Mouse (Mus musculus): ENCODE data around the gene Arsb.
"Not testable (repeated sequence)": the region's sequence is repeated elsewhere in the genome, so short reads cannot be mapped to it uniquely, and the experiment has no call there.

Arsb gene

DNA sequence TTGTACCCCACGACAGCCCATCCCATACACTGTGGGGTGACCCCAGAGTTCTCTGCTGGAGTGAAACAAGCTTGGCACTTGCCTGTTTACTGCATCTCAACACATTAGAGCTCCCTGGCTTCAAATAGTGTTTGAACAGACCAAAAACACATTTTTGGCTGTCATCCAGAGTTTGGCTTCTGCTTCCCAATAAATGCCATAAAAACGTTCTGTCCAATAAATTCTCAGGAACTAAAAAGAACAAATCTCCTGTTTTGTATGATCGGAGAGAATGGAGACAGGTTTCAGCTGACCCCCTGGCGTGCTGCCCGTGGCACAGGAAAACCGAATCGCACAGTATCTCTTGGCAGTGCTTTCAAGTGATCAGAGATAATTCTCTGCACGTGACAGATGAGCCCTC is 16.2 kb downstream of the Arsb start:
- no peak for DNase-seq (ENCODE audit: low spot score in 2 of 2)

DNA sequence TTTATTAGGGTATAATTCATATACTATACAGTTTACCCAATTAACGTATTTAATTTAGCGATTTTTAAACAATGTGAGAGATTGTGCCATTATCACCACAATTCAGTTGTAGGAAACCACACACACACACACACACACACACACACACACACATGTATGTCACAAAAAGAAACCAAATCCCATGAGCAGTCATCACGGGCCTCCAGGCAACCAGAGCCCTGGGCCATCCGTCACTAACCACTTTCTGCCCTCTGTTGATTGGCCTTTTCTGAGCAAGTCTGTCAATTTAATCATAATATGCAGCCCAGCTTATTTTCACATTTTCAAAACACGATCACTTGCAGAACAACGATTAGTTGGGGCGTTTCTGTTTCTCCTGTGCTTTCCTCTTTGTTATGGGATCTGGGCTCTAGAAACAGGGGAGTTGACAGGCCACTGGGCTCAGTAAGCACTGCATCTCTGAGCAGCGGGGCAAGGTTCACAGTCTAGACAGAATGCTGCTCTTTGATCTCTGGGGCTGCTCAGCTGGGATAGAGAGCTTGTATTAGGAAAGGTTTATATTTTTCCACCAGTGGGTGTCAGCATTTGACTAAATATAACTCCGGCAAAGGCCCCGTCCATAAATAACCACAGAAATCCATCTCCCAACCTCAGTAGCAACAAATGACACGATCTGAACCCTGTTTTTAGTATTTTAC is 21.7 kb downstream of the Arsb start:
- no peak for DNase-seq (ENCODE audit: low spot score in 2 of 2)

DNA sequence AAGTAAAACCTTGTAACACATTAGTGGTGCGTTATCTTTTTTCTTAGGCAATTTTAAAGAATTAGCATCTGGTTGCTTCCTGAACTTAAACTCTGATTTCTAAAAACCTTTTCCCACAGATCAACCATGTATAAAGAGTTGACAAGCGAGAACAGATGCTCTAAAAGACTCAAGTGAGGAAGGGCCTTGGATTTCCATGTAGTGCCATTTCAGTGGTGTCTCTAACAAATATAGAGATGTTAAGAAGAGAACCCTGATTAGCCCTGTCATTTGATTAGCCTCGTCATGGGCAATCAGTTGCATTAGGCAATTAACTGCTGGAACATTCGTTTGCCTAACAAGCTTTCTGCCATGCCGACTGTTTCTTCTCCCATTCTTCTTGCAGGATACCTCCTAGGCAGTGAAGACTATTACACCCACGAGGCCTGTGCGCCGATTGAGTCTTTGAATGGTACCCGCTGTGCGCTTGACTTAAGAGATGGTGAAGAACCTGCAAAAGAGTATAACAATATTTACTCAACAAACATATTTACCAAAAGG is 22.3 kb downstream of the Arsb start:
- no peak for DNase-seq (ENCODE audit: low spot score in 2 of 2)

DNA sequence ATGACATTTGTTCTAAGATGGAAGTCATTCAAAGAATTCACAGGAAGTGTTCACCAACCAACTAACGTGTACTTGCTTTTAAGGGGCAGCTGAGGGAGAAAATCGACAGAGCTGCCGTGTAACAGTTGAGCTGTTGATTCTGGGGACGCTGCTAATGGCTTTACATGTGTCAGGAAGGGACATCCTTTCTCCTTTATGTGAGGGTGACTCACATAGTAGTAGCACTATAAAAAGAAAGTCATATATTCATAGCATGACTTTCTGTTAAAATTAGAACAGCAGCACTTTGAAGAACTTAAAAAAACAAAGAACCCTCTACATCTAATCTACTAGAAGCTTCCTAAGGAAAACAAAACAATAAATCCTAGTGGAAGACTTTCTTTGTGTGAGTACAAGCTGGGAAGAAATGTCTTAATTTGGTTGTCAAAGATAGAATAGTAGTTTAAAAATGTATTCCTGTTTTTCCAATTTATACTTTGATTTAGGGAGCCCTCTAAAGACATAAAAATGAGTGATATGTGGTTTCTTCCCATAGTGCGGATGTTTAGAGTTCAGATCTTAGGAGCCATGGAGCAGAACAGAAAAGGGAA is 25.7 kb downstream of the Arsb start:
- no peak for DNase-seq (ENCODE audit: low spot score in 2 of 2)

DNA sequence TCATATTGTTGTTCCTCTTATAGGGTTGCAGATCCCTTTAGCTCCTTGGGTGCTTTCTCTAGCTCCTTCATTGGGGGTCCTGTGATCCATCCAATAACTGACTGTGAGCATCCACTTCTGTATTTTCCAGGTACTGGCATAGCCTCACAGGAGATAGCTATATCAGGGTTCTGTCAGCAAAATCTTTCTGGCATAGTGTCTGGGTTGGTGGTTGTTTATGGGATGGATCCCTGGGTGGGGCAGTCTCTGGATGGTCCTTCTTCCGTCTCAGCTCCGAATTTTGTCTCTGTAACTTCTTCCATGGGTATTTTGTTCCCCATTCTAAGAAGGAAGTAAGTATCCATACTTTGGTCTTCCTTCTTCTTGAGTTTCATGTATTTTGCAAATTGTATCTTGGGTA is 38.9 kb downstream of the Arsb start:
- DNase-seq (ENCODE audit: low spot score in 2 of 2), result not testable (repeated sequence)

DNA sequence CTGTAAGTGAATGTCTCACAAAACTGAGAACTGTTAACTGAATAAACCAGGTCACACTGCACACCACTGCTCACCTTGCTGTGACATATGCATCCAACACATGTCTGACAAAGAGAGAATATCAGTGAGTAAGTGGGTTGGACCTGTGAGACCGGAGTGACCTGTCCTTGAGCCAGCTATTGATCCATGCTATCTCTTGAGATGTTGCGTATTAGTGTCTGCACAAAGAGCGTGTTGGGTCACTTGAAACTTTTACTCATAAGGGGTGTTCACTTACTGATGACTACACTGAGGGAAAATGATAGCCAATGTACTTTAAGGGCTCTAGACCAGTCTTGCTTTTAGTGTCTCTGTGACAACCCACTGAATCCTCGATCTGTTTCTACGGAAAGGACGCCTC is 42.7 kb downstream of the Arsb start:
- DNase-seq (ENCODE audit: low spot score in 2 of 2), result no peak

DNA sequence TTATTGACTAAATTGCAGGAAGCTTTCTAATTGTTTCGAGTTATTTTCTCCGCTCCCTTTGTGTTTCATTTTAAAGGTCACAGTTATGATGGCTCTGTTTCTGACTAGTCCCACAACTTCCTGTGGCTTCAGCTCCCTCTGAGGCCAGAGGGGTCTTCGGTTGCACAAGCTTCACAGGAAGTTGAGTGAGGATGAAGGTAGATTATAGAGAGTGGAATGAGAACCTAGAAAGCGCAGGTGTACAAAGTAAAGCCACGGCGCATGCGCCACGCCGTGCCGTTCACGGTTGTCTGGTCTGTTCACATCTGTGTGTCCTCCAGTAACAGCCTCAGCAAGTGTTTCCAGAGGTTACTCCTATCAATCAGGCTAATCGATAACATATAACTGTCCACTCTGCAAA is 43.2 kb downstream of the Arsb start:
- DNase-seq (ENCODE audit: low spot score in 2 of 2), result no peak

DNA sequence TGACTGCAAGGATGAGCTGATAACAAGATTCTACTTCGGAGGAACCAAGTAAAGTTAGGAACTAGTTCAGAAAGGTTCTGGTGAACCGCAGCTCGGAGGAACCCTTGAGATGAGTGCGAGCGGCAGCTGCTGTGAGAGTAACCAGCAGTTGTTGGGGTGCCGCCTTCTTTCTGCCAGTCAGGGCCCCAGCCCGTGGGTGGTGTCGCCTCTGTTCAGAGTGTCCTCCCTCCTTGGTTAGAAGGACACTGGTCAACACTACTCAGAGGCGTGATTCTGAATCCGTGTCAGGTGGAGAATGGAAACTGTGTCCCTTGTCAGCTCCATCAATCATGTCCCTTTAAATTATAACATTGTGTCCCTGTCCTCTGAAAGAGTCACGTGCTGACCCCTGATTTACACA is 43.7 kb downstream of the Arsb start:
- DNase-seq (ENCODE audit: low spot score in 2 of 2), result no peak

DNA sequence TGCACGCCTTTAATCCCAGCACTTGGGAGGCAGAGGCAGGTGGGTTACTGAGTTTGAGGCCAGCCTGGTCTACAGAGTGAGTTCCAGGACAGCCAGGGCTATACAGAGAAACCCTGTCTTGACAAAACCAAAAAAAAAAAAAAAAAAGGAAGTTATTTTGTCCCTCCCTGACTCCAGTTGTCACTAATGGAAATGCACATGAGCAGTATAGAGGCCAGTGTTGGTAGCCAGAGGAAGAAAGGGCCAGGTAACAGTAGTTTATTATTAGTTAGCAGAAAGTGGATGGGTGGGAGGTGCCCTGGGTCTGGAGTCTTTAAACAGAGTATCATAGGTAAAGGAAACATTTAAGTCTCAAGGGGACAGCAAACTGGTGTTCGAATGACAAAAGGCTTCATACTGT is 44.7 kb downstream of the Arsb start:
- no peak for DNase-seq (ENCODE audit: low spot score in 2 of 2)

DNA sequence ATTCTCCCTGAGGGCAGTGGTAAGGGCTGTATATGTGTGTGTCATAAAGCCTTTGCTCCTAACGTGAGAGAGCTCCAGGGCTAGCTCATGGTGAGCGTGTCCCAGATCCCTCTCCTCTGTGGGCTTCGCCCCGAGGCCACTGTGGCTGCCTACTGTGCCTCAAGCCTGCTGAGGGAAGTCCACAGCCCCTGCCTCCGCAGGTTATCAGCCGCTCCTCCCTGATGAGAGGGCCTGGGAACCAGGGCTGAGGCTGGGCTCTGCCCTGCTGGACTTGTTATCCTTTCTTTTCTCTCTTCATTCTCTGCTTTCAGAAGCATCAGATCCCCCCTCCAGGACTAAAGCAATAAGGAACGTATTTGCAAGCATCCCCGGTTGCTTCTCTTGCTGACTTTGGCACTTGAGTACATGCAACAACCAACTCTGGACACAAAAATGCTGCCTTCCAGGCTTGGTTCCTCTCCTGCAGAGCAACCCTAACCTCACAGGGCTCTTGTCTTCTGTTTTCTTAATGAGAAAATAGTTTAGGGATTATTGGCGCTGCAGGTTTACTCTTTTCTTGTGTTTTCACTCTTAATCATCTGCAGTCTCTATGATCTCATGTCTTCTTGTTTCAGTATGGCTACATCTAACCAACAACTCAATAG is 45.4 kb downstream of the Arsb start:
- no peak for DNase-seq (ENCODE audit: low spot score in 2 of 2)

DNA sequence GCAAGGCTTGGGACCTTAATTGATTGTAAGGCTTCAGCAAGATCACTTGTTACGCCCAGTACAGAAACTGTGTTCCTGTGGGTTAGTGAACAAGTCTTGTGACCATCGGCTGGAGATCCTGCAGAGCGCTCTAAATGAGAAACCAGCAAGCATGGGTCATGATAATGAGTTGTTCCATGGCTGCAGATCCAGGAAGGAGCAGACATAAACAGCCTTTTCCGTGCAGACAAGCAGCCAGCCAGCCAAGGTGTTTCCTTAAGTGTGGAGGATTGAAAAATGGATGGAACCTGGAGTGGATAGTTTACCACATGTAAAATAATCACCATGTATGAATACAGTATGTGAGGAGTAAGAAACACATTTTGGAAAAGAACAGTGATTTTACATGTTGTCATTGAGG is 48.7 kb downstream of the Arsb start:
- no peak for DNase-seq (ENCODE audit: low spot score in 2 of 2)

DNA sequence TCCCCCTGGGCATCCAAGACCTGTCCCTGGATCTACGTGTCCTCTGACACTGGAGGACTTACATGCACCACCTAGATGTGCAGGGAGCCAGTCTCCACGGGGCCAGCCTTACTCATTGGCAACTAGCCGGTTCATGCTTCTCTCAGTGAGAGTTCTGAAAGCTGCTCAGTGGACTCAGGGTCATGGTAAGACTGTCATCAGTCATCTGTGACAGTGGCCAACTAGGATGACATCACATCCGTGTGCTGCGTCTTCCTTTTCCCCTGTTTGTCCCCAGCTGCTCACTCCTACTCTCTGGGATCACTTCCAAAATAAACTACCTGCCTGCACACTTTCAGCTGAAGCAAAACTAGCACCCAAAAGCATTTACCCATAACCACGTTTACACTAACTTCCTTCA is 50.6 kb downstream of the Arsb start:
- DNase-seq (ENCODE audit: low spot score in 2 of 2), result no peak

DNA sequence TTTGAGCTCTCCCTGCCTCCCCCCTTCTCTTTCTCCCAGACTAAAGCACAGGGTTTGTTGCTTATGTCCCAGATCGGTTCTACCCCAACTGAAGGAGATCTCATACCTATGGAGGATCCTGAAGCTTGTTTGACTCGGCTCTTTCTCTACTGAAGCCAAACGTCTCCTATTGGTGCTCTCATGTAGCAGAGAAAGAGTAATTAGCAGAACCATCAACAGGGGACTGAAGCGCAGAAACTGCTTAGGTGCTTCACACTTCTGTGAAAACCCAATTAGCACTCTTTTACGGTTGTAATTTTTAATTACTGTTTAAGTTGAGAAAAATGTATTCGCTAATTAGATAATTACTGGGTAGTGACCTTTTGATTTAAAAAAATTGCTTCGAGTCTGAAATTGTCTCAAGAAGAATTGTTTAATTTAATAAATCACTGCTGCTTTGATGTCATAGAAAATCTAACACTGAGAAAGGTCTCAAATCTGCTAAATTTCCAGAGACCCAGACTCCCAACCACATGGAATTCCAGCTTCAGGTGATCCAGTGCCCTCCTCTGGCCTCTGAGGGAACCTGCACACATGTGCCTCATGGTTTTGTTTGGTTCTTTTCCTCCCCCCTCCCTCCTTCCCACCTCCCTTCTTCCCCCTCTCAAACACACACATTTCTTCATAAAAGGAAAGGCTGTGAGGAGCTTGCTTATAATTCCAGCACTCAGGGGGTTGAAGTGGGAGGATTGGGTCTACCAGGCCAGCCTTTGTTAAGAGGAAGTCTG is 54.5 kb downstream of the Arsb start:
- DNase-seq (ENCODE audit: low spot score in 2 of 2), result no peak

DNA sequence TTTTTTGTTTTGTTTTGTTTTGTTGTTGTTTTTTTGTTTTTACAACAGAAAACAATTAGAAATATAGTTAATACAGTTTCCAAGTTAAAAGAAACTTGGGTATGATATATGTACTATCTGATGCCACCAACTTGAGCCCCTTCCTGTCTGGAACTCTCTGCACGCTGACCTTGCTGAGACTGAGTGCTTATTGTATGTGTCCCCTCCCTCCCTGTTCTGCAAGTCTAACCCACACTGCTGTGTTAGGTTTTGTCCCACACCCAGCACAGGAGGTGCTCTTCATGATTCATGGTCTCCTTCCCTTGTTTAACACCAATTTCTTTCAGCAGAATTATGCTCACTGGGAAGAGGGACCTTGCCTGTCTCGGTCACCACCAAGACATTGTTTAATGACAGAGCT is 56.3 kb downstream of the Arsb start:
- no peak for DNase-seq (ENCODE audit: low spot score in 2 of 2)

DNA sequence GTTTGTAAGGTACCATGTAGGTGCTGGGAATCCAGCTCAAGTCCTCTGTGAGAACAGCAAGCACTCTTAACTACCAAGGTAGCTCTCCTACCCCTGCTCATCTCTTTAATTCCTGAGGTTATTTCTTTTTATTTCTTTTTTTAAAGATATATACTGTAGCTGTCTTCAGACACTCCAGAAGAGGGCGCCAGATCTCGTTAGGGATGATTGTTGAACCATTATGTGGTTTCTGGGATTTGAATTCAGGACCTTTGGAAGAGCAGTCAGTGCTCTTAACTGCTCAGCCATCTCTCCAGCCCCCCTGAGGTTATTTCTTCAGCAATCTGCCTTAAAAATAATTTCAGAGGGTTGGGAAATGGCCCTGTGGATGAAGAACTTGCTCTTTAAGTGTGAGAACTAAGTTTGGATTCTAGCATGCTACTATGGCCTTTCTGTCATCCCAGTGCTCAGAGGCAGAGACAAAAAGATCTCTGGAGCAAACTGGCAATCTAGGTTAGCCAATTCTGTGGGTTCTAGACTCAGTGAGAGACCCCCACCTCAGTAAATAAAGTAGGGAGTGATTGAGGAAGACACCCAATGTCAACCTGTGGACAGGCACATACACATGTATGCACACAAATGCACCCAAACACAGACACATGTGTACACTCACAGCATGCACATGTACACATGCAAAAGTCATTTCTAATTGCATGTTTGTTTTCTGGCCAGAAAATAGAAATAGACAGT is 58.3 kb downstream of the Arsb start:
- no peak for DNase-seq (ENCODE audit: low spot score in 2 of 2)

DNA sequence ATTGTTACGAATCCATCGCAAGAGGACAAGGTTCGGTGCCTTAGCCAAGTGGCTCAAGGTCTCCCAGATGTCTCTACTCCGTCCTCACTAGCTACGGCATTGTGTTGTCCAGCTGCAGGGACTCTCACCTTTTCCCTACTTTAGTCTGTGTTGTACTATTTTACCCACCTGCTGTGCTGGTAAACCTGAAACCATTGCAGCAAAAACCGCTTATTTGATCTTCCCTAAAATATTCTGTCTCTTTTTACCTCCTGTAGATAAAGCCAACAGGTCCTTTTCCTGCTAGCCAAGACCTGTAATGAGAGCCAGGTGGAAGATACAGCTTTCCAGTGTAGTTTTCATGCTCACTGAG is 58.8 kb downstream of the Arsb start:
- DNase-seq (ENCODE audit: low spot score in 2 of 2), result no peak

DNA sequence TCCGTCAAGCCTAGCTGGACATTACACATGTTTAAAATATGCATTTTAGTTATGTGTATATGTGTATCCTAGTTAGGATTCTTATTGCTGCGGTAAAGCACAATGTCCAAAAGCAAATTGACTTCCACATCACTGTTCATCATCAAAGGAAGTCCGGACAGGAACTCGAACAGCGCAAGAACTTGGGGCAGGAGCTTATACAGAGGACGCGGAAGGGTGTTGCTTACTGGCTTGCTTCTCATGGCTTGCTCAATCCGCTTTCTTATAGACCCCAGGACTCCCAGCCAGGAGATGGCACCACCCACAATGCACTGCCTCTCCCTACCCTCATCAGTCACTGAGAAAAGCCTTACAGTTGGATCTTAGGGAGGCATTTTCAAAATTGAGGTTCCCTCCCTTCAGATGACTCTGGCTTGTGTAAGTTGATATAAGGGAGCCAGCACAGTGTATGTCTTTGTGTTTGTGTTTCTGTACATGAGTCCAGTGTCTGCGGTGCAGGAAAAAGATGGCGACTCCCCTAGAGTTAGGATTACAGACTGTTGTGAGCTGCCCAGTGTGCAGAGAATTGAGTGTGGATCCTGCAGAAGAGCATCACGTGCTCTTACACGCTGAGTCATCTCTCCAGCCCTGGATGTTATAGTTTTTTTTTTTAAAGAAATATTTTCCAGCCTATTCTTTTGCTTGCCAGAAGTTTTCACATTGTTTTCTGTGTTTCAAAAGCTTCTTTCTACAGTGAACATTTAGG is 66.2 kb downstream of the Arsb start:
- DNase-seq (ENCODE audit: low spot score in 2 of 2), result no peak

DNA sequence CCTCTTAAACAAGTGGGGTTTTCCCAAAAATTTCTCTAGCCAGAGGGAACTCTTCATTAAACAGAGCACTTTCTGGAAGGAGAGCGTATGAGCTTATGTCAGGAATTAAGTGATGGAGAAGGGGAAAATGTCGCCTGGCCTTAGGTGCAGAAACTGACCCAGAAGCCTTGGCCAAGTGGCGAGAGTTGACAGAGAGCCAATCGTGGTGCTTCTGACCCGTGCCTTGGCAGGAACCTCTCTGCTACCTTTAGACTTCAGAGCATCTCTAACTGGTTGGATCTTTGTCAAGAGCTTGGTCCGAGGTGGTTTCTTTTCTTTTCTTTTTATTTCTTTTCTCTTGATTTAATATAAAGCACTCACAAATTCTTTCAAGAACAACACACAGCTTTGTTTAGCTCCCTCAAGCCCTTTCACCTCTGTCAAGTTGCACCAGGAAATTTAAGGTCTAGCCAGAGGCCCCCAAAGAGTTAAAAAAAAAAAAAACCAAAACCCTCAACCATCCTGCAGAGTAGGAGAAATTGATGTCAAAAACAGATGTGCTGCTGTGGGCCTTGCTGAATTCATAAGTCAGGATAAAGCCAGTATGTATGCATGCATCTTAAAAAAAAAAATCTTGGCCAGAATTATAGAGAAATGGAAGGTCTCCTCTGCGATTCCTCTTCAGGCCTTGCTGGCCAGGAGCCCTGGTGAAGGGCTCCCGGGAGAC is 67.2 kb downstream of the Arsb start:
- no peak for DNase-seq (ENCODE audit: low spot score in 2 of 2)

DNA sequence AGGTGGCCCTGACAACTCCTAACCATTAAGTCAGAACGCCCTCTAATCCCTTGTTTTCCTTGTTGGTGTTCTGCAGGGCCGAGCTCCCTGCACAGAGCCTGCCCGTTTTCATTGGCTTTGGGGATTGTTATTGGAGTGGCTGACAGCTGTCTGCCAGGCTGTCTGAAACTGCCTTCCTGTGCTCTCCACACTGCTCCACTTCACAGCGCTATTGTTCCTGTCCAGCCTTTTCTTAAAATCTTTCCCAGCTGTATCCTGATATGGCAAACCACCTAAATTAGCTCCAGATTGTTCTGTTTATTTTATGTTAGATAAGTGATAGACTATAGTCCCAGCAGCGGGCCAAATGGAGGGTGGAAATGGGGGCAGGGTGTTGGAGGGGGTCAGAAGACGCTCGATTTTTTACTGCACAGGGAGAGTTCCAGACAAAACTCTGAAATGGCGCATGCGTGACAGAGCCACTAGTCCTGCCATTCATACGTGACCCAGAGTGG is 67.8 kb downstream of the Arsb start:
- no peak for DNase-seq (ENCODE audit: low spot score in 2 of 2)

DNA sequence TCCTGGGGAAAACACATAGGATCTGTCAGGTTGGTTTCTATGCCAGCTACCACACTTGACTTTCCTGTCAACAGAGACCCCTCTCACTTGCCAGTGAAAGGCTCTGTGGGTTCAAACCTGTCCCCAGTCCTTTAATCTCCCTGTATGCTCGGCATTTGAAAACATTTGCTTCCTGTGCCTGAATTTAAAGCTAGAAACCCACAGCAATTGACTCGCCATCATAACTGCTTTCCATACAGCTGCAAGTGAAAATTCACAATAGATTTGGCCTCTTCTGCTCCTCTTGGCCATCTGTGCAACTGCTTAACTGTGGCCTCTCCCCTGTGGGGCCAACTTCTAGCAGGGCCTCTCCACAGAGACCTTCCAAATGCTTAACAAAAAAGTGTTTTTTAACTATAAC is 68.3 kb downstream of the Arsb start:
- DNase-seq (ENCODE audit: low spot score in 2 of 2), result no peak
